Mouse (Mus musculus) stomach, postnatal 0 days (tissue): ENCODE measurements at regions not wholly inside any gene's neighbourhood (a gene's known extent, or its start where the extent isn't known, plus 50 kb on each side); places are given as distances from the start of the nearest gene placed in this dataset.
"Not testable (repeated sequence)": the region's sequence is repeated elsewhere in the genome, so short reads cannot be mapped to it uniquely, and the experiment has no call there.

ENCODE experiments used
- ATAC-seq: fragments of 200-750 bp; cut with Nextera tagmentation; 2 replicates; pipeline ENCODE4 v1.8.0; 2017; ENCODE audit not compliant: low FRiP score, low TSS enrichment
- DNase-seq: peaks from one replicate; pipeline ENCODE4 v3.0.0-alpha.2; 2016; ENCODE audit warnings: low spot score
- H3K27ac ChIP-seq: fragments of 300-500 bp; sonication (generic); replicated peaks from 2 replicates; pipeline ENCODE4 v1.5.1; 2014; ENCODE audit warnings: mild to moderate bottlenecking, control low read depth
- H3K27me3 ChIP-seq: fragments of 300-500 bp; sonication (generic); 2 replicates; pipeline ENCODE4 v1.6.1; 2014; ENCODE audit warnings: low read length; ENCODE audit not compliant: control insufficient read depth, insufficient read depth
- H3K36me3 ChIP-seq: fragments of 300-500 bp; sonication (generic); 2 replicates; pipeline ENCODE4 v1.6.1; 2014; ENCODE audit warnings: low read length, mixed read lengths; ENCODE audit not compliant: control insufficient read depth, insufficient read depth
- H3K4me1 ChIP-seq: fragments of 300-500 bp; sonication (generic); replicated peaks from 2 replicates; pipeline ENCODE4 v1.6.1; 2014; ENCODE audit warnings: antibody characterized with exemption; ENCODE audit not compliant: control insufficient read depth, insufficient read depth
- H3K4me2 ChIP-seq: fragments of 300-500 bp; sonication (generic); replicated peaks from 2 replicates; pipeline ENCODE4 v1.6.1; 2014; ENCODE audit warnings: low read depth, mild to moderate bottlenecking, control low read depth, moderate library complexity
- H3K4me3 ChIP-seq: fragments of 300-500 bp; sonication (generic); 2 replicates; pipeline ENCODE4 v1.5.1; 2014; ENCODE audit warnings: low read depth, low read length, control low read depth
- H3K9ac ChIP-seq: fragments of 300-500 bp; sonication (generic); 2 replicates; pipeline ENCODE4 v1.6.1; 2014; ENCODE audit warnings: mild to moderate bottlenecking, low read length, control low read depth, mixed read lengths
- H3K9me3 ChIP-seq: fragments of 300-500 bp; sonication (generic); 2 replicates; pipeline ENCODE4 v1.6.1; 2016; ENCODE audit warnings: low read length; ENCODE audit not compliant: control insufficient read depth
- CTCF ChIP-seq: IDR thresholded peaks from 2 replicates; pipeline ENCODE4 v1.5.1; 2016; ENCODE audit warnings: antibody characterized with exemption, low read depth, mild to moderate bottlenecking, moderate library complexity
- EP300 ChIP-seq: optimal IDR thresholded peaks from 2 replicates; pipeline ENCODE3; 2016; ENCODE audit warnings: antibody characterized with exemption
- WGBS: fragments of 180-500 bp; shearing (Covaris S2); extraction: QIAGEN DNeasy Blood & Tissue Kit; methylation state at CpG from one replicate; pipeline ENCODE4 v1.1.7; 2014; 5-methylcytosine and 5-hydroxymethylcytosine counted together

DNA sequence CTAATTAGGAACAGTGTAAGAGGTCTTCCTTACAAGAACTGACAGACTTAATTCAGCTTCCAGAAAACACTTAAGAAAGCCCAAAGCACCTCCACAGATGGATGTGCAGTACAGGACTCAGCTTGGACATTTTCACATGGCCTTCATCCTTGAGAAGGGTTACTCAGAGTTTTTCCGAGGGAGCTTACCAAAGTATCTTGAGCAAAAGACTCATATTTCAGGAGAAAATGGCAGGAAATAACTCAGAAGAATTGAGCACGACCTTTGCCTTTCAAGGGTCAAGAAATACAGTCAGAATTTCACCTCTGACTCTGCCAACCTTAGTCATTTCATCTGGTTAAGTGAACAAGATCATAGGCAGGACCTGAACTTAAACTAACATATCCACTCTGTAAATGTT is 192.1 kb upstream of the 1700008P02Rik start:
- ATAC-seq: no peak
- TF ChIP-seq EP300: no peak
- TF ChIP-seq CTCF: no peak
- no peak overlapping the region for H3K9ac ChIP-seq

GRCm38 (mm10) chr3:6809381-6809950 is 189.2 kb upstream of the 1700008P02Rik start:
- DNase-seq: no peak
- H3K36me3 ChIP-seq: no peaks in the 10 kb centered on the region
- H3K27ac ChIP-seq: no peak overlapping the region
- H3K4me1 ChIP-seq: no peaks in the 10 kb centered on the region
- no peak overlapping the region for H3K9ac ChIP-seq
- no peaks in the 10 kb centered on the region for H3K27me3 ChIP-seq
- peak; percentile 9; the same call in 1 of the 2 replicates for TF ChIP-seq CTCF
- TF ChIP-seq EP300: no peak
- H3K4me2 ChIP-seq: no peak overlapping the region
- no peak for ATAC-seq
- H3K4me3 ChIP-seq: no peak overlapping the region
- H3K9me3 ChIP-seq: no peaks in the 10 kb centered on the region
- WGBS: 47% methylated on average over 2 of the region's 2 CpGs

More for the DNA sequence above, 192.1 kb upstream of the 1700008P02Rik start:
- no peaks in the 10 kb centered on the region for H3K36me3 ChIP-seq
- H3K27me3 ChIP-seq: no peaks in the 10 kb centered on the region
- 25% methylated on average over 2 of the region's 2 CpGs for WGBS
- no peak overlapping the region for H3K4me3 ChIP-seq
- no peaks in the 10 kb centered on the region for H3K9me3 ChIP-seq
- no peak overlapping the region for H3K27ac ChIP-seq
- no peaks in the 10 kb centered on the region for H3K4me1 ChIP-seq
- no peak overlapping the region for H3K4me2 ChIP-seq
- no peak for DNase-seq

DNA sequence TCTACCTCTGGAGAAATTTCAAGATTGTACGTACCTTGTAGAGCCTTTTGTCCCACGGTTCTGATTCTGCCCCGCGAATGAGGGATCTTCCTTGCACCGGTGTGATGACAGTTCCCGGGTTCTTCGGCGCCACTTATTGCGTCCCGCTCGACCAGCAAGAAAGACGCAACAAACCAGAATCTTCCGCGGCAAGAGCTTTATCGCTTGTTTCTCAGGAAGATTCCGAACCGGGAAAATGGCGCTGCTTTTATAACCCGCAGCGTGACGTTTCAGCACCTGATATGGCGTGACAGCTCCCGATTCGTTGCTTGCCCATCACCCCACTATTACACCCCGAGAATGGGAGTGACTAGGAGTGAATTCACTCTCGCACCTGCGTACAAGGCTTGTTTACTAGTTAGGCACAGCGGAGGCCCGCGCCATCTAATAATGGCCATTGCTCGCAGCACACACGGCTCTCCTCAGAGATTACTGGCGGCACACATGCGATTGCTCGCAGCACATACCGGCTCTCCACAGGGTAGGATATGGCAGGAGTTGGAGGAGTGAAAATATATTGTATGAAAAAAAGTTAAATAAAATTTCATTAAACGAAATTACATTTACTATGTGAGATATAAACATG is 180.0 kb upstream of the 1700008P02Rik start:
- not testable (repeated sequence) for DNase-seq, H3K27me3 ChIP-seq, H3K4me1 ChIP-seq, ATAC-seq, H3K4me3 ChIP-seq, H3K9ac ChIP-seq, H3K27ac ChIP-seq, H3K4me2 ChIP-seq, H3K36me3 ChIP-seq, H3K9me3 ChIP-seq
- 94% methylated on average over 33 of the region's 37 CpGs for WGBS

DNA sequence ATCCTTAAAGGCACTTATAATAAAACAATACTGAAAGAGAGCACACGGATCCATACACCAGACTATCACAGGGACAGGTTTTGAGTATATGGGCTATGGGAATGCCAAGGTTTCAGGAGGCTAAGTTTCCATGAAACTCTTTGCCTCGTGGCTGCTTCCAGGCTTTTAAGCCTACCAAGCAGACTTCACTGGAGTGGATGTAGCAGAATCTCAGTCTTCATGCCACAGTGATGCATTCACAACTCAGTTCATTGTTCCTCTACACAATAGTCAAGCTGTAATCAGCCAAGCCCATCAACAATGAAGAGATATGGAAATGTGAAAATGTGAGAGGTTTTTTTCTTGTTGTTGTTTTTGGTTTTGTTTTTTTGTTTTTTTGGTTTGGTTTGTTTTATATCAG is 148.3 kb upstream of the 1700008P02Rik start:
- no peak for ATAC-seq
- no peak for DNase-seq
- H3K4me3 ChIP-seq: no peak overlapping the region
- no peaks in the 10 kb centered on the region for H3K27me3 ChIP-seq
- H3K36me3 ChIP-seq: no peaks in the 10 kb centered on the region
- no peaks in the 10 kb centered on the region for H3K4me1 ChIP-seq
- H3K9ac ChIP-seq: no peak overlapping the region
- TF ChIP-seq EP300: no peak
- TF ChIP-seq CTCF: no peak
- H3K27ac ChIP-seq: no peak overlapping the region
- 78% methylated on average over 2 of the region's 2 CpGs for WGBS
- H3K4me2 ChIP-seq: no peak overlapping the region
- no peaks in the 10 kb centered on the region for H3K9me3 ChIP-seq

DNA sequence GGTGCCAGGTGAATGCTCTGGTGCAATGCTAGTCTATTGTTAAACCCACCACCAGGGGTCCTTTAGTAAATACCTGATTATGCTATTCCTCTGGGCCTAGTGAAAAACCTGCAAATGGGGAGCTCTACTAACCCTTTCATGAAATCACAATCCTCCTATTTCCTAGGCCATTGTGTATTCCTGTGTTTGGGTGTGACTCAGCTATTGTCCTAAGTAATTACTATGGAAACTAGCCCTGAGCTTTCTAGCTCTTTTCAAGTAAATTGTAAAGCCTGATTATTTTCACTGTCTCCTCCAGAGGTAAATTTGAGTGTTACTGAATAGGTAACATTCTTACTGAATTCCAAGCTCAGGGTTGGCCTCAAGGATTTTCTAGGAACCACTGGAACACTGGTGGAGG is 147.8 kb upstream of the 1700008P02Rik start:
- not testable (repeated sequence) for DNase-seq, H3K9me3 ChIP-seq, H3K27me3 ChIP-seq, H3K27ac ChIP-seq, ATAC-seq, H3K9ac ChIP-seq, H3K4me3 ChIP-seq, H3K4me1 ChIP-seq, H3K36me3 ChIP-seq, H3K4me2 ChIP-seq

- Histone ChIP-seq H3K27me3 (no peaks in the 10 kb centered on the region), H3K9ac (no peak overlapping the region), H3K36me3 (no peaks in the 10 kb centered on the region), H3K9me3 (no peaks in the 10 kb centered on the region), H3K4me1 (no peaks in the 10 kb centered on the region), H3K4me3 (no peak overlapping the region), H3K27ac (no peak overlapping the region), H3K4me2 (no peak overlapping the region)
- WGBS: 54% methylated on average over 1 of the region's 1 CpGs
- TF ChIP-seq EP300: no peak
- TF ChIP-seq CTCF: no peak
- no peak for DNase-seq
- ATAC-seq: no peak
These were observed 138.9 kb upstream of the 1700008P02Rik start for GRCm38 (mm10) chr3:6759172-6759571.
